Mouse (Mus musculus): Measurements from ENCODE around the gene Cir1. TPM values are rescaled to one million over a fixed set of nuclear protein-coding genes. Genes with fewer than 3 reads are reported as not detected.

Cir1 gene
- total RNA-seq, 1 experiment, result 7.4 TPM

DNA sequence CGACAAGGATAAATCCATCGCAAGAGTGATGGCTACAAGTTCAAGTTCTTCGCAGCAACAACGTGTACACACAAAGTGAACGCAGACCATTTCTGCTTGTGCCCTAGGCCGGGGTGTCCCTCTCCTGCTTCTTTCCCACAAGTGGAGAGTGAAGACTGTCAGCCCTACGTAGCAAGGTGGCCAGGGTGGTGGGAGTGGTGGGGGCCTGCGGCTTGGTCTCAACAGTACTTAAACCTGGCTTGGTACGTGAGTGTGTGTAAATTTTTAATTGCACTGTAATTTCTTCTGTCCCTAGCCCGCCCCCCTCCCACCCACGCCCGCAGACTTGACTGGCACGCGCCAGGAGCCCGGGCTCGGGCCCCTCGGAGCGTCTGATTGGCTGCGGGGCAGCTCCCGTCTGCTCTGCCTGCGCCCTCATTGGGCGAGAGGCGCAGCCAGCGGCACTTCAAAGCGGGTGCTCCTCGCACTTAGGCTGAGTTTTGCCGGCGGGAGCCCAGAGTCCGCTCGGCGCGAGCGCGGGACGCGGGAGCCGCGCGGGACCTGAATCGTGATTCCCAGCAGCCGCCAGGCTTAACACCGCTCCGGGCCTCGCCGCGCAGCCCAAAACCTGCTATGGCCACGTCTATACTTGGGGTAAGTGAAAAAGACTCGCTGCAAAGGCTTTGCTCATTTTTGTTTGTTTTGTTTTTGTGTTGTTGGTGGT lies 40.9 kb downstream of the Cir1 start, which contains the start of gene Sp9:
Gene Sp9 (plus strand): TSS at position 467 of the 703 bp plus-strand sequence.
- Histone ChIP-seq H3K27ac (ENCODE audit: insufficient read depth, low read depth, low read length, poor library complexity, severe bottlenecking) (no peak within 1 kb of the TSS), H3K4me1 (ENCODE audit: control insufficient read depth in 2 of 2, insufficient read depth in 2 of 2, low read length in 2 of 2, poor library complexity in 1 of 2) (peaks cover 0 to 5% of the 10 kb centered on the region in 2 experiments; a peak in 2 of 4 replicates), H3K9me3 (ENCODE audit: control insufficient read depth, insufficient read depth, low read depth, low read length) (no peaks in the 10 kb centered on the region), H3K9ac (ENCODE audit: insufficient read depth, low read depth, low read length, poor library complexity, severe bottlenecking) (no peak within 1 kb of the TSS), H3K36me3 (ENCODE audit: control insufficient read depth, insufficient read depth, low read length, poor library complexity, severe bottlenecking) (no peaks in the 10 kb centered on the region), H3K4me3 (ENCODE audit: insufficient read depth in 1 of 2, low read depth in 1 of 2, low read length in 2 of 2, poor library complexity in 1 of 2, severe bottlenecking in 1 of 2) (peak within 1 kb of the TSS; percentile 36 to 38; a peak in 2 of 4 replicates)
- in situ Hi-C loops (cut with MboI; ENCODE audit: low sequenced_read_pairs in 2 of 2, unreplicated experiment in 2 of 2), result loop anchor here in 1 of 2 experiments (10.0 kb wide), 2 partner anchors 1393 to 1737 kb away; partner anchors contain the start of gene Hoxd13
- DNase-seq (ENCODE audit: low read depth, low spot score), result no peak
- TF ChIP-seq CHD2 (IDR thresholded peaks at IDR 0.05; ENCODE audit: low read depth, low read length), result no peak
- TF ChIP-seq ZC3H11A (IDR thresholded peaks at IDR 0.05; ENCODE audit: borderline replicate concordance, low read depth, low read length), result no peak
- no peak for TF ChIP-seq ZNF384 (IDR thresholded peaks at IDR 0.05; ENCODE audit: low read depth, low read length)
- no peak for TF ChIP-seq MAFK (IDR thresholded peaks at IDR 0.05; ENCODE audit: insufficient read depth, low read depth, low read length)
- TF ChIP-seq HCFC1 (IDR thresholded peaks at IDR 0.05; ENCODE audit: borderline replicate concordance, insufficient read depth, low read length), result no peak

DNA sequence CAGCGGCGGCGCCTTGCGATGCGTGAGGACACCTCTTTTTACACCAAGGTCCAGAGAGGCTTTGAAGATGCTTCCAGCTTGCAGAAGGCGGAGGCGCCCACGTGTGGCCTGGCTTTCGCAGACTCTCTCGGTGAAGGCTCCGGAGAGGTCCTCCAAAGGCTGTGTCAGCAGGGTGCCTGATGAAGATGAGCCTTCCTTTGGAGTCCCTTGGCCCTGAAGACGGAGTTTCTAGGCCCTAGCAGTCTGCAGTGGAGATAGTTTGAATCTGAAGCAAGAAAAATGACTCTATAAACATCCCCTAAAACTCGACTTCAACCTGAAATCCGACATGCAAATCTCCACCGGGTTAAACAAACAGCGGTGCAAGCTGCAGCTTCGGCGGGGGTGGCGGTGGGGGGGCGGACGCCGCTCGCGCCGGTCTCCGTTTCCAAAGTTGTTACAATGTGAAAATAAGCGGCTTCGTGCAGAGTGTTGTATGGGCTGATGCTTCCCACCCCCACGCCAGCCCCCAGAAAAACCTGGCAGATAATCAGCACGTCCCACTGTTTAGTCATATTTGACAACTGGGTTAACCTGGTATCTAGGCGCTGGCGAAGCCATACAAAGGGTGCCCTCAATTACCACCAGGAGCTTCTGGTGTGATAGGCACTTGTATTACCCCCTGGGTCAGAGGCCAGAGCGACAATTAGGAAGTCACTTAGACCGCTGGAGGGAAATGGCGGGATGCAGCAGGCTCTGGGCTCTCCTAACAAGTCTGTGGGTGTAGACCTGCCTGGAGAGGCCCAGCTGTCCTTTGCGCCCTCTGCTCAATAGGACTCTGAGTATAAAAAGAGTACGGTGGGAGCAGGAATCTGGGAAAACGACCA lies 41.7 kb downstream of the Cir1 start:
- in situ Hi-C loops (cut with MboI; ENCODE audit: low sequenced_read_pairs in 2 of 2, unreplicated experiment in 2 of 2), result loop anchor here in 1 of 2 experiments (10.0 kb wide), 2 partner anchors 1394 to 1736 kb away; partner anchors contain the start of gene Hoxd13
- no peaks in the 10 kb centered on the region for H3K9me3 ChIP-seq (ENCODE audit: control insufficient read depth, insufficient read depth, low read depth, low read length)
- peak overlapping the region in 1 of 2 experiments; percentile 13; a peak in 2 of 4 replicates for H3K4me3 ChIP-seq (ENCODE audit: insufficient read depth in 1 of 2, low read depth in 1 of 2, low read length in 2 of 2, poor library complexity in 1 of 2, severe bottlenecking in 1 of 2)
- no peak overlapping the region for H3K9ac ChIP-seq (ENCODE audit: insufficient read depth, low read depth, low read length, poor library complexity, severe bottlenecking)
- TF ChIP-seq CHD2 (IDR thresholded peaks at IDR 0.05; ENCODE audit: low read depth, low read length) (no peak), ZNF384 (IDR thresholded peaks at IDR 0.05; ENCODE audit: low read depth, low read length) (no peak), MAFK (IDR thresholded peaks at IDR 0.05; ENCODE audit: insufficient read depth, low read depth, low read length) (no peak), HCFC1 (IDR thresholded peaks at IDR 0.05; ENCODE audit: borderline replicate concordance, insufficient read depth, low read length) (no peak), ZC3H11A (IDR thresholded peaks at IDR 0.05; ENCODE audit: borderline replicate concordance, low read depth, low read length) (no peak)
- no peak overlapping the region for H3K27ac ChIP-seq (ENCODE audit: insufficient read depth, low read depth, low read length, poor library complexity, severe bottlenecking)
- H3K4me1 ChIP-seq (ENCODE audit: control insufficient read depth in 2 of 2, insufficient read depth in 2 of 2, low read length in 2 of 2, poor library complexity in 1 of 2), result peaks cover 0 to 8% of the 10 kb centered on the region in 2 experiments; a peak in 2 of 4 replicates
- DNase-seq (ENCODE audit: low read depth, low spot score), result no peak
- no peaks in the 10 kb centered on the region for H3K36me3 ChIP-seq (ENCODE audit: control insufficient read depth, insufficient read depth, low read length, poor library complexity, severe bottlenecking)

DNA sequence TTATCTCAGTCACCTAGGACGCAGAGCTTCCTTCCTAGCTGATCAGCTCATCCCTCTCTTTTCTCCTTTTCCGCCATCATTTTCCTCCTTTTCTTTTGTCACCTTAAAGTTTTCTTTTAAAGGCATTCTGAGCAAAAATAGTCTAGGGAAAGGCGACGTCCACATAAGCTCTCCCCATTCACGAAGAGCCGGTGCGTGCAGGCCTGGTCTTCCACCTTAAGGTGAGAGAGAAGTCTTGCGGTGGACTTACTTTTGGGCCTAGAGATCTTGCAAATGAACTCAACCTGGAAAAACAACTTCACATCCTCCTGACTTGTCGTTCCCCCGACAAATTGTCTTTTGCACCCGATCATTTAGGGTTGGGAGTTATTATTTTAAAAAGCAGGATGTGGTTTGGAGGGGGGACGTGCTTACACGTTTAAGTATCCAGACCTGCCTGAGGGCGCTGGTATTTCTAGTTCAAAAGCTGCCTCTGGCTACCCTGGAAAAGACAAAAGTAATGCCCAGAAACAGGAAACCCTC lies 42.4 kb downstream of the Cir1 start:
- no peak overlapping the region for H3K27ac ChIP-seq (ENCODE audit: insufficient read depth, low read depth, low read length, poor library complexity, severe bottlenecking)
- no peak overlapping the region for H3K9ac ChIP-seq (ENCODE audit: insufficient read depth, low read depth, low read length, poor library complexity, severe bottlenecking)
- H3K4me3 ChIP-seq (ENCODE audit: insufficient read depth in 1 of 2, low read depth in 1 of 2, low read length in 2 of 2, poor library complexity in 1 of 2, severe bottlenecking in 1 of 2), result no peak overlapping the region; a peak in 1 of 4 replicates
- H3K9me3 ChIP-seq (ENCODE audit: control insufficient read depth, insufficient read depth, low read depth, low read length), result no peaks in the 10 kb centered on the region
- in situ Hi-C loops (cut with MboI; ENCODE audit: low sequenced_read_pairs in 2 of 2, unreplicated experiment in 2 of 2), result loop anchor here in 1 of 2 experiments (10.0 kb wide), 2 partner anchors 1395 to 1735 kb away; partner anchors contain the start of gene Hoxd13
- H3K4me1 ChIP-seq (ENCODE audit: control insufficient read depth in 2 of 2, insufficient read depth in 2 of 2, low read length in 2 of 2, poor library complexity in 1 of 2), result peaks cover 0 to 8% of the 10 kb centered on the region in 2 experiments; a peak in 2 of 4 replicates
- no peaks in the 10 kb centered on the region for H3K36me3 ChIP-seq (ENCODE audit: control insufficient read depth, insufficient read depth, low read length, poor library complexity, severe bottlenecking)
- DNase-seq (ENCODE audit: low read depth, low spot score), result no peak
- TF ChIP-seq ZNF384 (IDR thresholded peaks at IDR 0.05; ENCODE audit: low read depth, low read length) (no peak), CHD2 (IDR thresholded peaks at IDR 0.05; ENCODE audit: low read depth, low read length) (no peak), ZC3H11A (IDR thresholded peaks at IDR 0.05; ENCODE audit: borderline replicate concordance, low read depth, low read length) (no peak), HCFC1 (IDR thresholded peaks at IDR 0.05; ENCODE audit: borderline replicate concordance, insufficient read depth, low read length) (no peak), MAFK (IDR thresholded peaks at IDR 0.05; ENCODE audit: insufficient read depth, low read depth, low read length) (no peak)

DNA sequence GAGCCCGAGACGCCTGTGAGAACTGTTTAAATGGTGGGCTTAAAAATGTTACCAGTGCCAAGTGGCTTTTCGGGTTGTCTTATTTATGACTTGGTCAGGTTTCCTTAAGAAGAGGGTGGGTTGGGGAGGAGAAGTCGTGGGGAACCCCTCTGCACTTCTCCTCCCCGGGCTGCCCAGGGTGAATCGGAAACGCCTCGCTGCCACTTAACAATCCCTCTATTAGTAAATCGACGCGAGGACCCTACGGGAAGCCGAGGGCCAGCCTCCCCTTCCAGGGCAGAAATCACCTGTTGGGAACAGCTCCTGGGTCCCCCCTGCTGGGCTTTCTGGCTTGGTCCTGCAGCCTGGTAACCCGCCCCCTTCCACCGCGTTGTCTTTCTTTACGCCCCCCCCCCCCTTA lies 42.8 kb downstream of the Cir1 start:
- peaks cover 0 to 8% of the 10 kb centered on the region in 2 experiments; a peak in 2 of 4 replicates for H3K4me1 ChIP-seq (ENCODE audit: control insufficient read depth in 2 of 2, insufficient read depth in 2 of 2, low read length in 2 of 2, poor library complexity in 1 of 2)
- in situ Hi-C loops (cut with MboI; ENCODE audit: low sequenced_read_pairs in 2 of 2, unreplicated experiment in 2 of 2), result loop anchor here (10.0 kb wide), 3 partner anchors 1395 to 1735 kb away; partner anchors contain the start of genes Dlx2 (in 1 of the 2) and Hoxd13 (in 1 of the 2)
- no peak overlapping the region for H3K9ac ChIP-seq (ENCODE audit: insufficient read depth, low read depth, low read length, poor library complexity, severe bottlenecking)
- no peak for DNase-seq (ENCODE audit: low read depth, low spot score)
- no peaks in the 10 kb centered on the region for H3K9me3 ChIP-seq (ENCODE audit: control insufficient read depth, insufficient read depth, low read depth, low read length)
- H3K36me3 ChIP-seq (ENCODE audit: control insufficient read depth, insufficient read depth, low read length, poor library complexity, severe bottlenecking), result no peaks in the 10 kb centered on the region
- no peak overlapping the region for H3K4me3 ChIP-seq (ENCODE audit: insufficient read depth in 1 of 2, low read depth in 1 of 2, low read length in 2 of 2, poor library complexity in 1 of 2, severe bottlenecking in 1 of 2)
- TF ChIP-seq HCFC1 (IDR thresholded peaks at IDR 0.05; ENCODE audit: borderline replicate concordance, insufficient read depth, low read length), result no peak
- no peak for TF ChIP-seq ZC3H11A (IDR thresholded peaks at IDR 0.05; ENCODE audit: borderline replicate concordance, low read depth, low read length)
- no peak for TF ChIP-seq CHD2 (IDR thresholded peaks at IDR 0.05; ENCODE audit: low read depth, low read length)
- no peak for TF ChIP-seq MAFK (IDR thresholded peaks at IDR 0.05; ENCODE audit: insufficient read depth, low read depth, low read length)
- TF ChIP-seq ZNF384 (IDR thresholded peaks at IDR 0.05; ENCODE audit: low read depth, low read length), result no peak
- no peak overlapping the region for H3K27ac ChIP-seq (ENCODE audit: insufficient read depth, low read depth, low read length, poor library complexity, severe bottlenecking)

All from ES-E14 (cell line).